Mouse (Mus musculus) embryonic fibroblast, embryonic 13.5 days (primary cell): ENCODE measurements around the gene 9930104L06Rik.

Experiments
- CTCF ChIP-seq: IDR thresholded peaks from 2 replicates; pipeline ENCODE4 v1.5.1; 2011; ENCODE audit warnings: mild to moderate bottlenecking, control low read depth, low read length, moderate library complexity, borderline replicate concordance; ENCODE audit not compliant: insufficient read depth
- POLR2A ChIP-seq: IDR thresholded peaks from 2 replicates; pipeline ENCODE4 v1.6.1; 2011; ENCODE audit warnings: low read depth, mild to moderate bottlenecking, control low read depth, low read length, moderate library complexity

DNA sequence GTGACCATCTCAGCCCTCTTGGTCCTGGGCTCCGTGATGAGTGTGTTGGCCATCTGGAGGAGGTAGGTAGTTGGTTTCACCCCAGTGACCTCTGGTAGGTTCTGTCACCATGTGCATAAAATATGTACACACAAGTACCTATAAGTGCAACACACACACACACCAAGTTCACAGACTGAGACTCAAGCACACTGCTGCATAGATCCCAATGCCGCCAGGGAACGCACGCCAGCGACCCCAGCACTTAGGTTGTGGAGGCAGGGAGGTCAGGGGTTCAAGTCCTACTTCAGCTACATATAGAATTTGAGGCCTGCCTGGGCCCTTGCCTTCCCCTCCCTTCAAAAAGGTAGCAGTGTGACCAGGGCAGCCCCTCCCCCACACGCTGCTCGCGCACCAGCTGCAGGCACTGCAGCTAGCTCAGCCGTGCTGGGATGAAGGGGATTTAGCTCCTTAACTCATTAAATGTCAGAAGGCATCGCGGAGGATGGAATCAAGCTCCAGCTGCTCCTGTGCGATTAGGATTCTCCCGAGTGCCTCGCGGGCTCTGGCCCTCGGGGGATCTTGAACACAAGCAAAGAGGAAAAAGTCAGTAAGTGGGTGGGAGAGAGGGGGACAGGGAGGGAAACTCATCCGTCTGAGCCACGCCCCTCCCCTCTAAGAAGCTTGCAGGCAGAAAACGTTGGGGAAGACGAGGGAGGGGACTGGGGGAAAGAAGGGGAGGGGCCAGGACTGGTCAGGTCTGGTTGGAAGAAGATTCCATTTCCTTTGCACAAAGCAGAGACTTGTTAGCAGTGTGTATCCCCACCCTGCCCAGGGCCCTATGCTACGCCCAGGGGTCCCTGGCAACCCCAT, 30.7 kb upstream of the 9930104L06Rik start:
- no peak for TF ChIP-seq POLR2A
- no peak for TF ChIP-seq CTCF
